Comparison of ENCODE assay signal across 8 mouse cellular contexts in the genomic region with DNA sequence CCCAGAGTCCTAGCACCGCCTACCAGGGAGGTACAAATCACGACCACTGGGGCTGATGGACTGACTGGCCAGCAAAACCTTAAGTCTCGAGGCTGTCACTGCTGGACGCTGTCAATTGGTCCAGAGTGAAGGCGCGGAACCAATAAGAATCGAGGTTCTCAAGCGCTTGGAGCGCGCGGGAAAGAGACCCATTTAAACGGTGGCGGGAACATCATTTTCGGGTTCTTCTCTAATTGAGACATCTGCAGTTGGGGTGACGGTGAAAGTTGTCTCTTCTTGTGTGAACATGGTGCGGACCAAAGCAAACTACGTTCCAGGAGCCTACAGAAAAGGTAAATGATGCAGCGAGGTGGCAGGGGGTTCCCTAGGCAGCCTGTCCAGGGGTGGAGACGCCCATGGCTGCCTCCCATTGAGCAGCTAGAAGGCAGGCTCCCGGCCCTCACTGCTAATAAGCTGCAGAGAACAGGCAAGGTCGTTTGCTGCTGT. TPM values are rescaled to one million over a fixed set of nuclear protein-coding genes. Genes with fewer than 3 reads are reported as not detected.
A peak's percentile ranks its signal among the peaks of the same experiment; 100 is the strongest.
DNase-seq lines count a peak whose midpoint lies in the region; ATAC-seq and TF ChIP-seq lines count a peak whose summit lies in the region.

TSS of gene Pclaf (plus strand) at position 95 of the 486 bp plus-strand sequence.

- peak; percentile 17; the same call in 1 of the 2 replicates for TF ChIP-seq CTCF in heart, adult 2 months (IDR thresholded peaks at IDR 0.05)

- no peaks in the 10 kb centered on the region for H3K27me3 ChIP-seq in embryonic facial prominence, embryonic 13.5 days
- no peaks in the 10 kb centered on the region for H3K27me3 ChIP-seq in heart, adult 2 months (ENCODE audit: control insufficient read depth, insufficient read depth, low read length)
- no peaks in the 10 kb centered on the region for H3K27me3 ChIP-seq in liver, embryonic 12.5 days (replicated peaks)
- no peaks in the 10 kb centered on the region for H3K27me3 ChIP-seq in stomach, embryonic 14.5 days (ENCODE audit: control insufficient read depth, insufficient read depth, low read length)

- no peak for TF ChIP-seq POLR2A in heart, adult 2 months (IDR thresholded peaks at IDR 0.05; ENCODE audit: insufficient read depth, low read depth, low read length)

- H3K9me3 ChIP-seq in embryonic facial prominence, embryonic 13.5 days = no peaks in the 10 kb centered on the region
- H3K9me3 ChIP-seq in liver, embryonic 12.5 days (replicated peaks) = no peaks in the 10 kb centered on the region
- H3K9me3 ChIP-seq in stomach, embryonic 14.5 days (ENCODE audit: control insufficient read depth, low read depth, low read length) = no peaks in the 10 kb centered on the region

- peaks cover 21% of the 10 kb centered on the region for H3K4me1 ChIP-seq in embryonic facial prominence, embryonic 13.5 days
- H3K4me1 ChIP-seq in heart, adult 2 months (ENCODE audit: control insufficient read depth, insufficient read depth, low read length) = no peaks in the 10 kb centered on the region
- H3K4me1 ChIP-seq in liver, embryonic 12.5 days = peaks cover 21% of the 10 kb centered on the region
- 0 out of 2 replicates have a peak, but pooled peaks cover 5% of the 10 kb centered on the region for H3K4me1 ChIP-seq in stomach, embryonic 14.5 days (ENCODE audit: control insufficient read depth, insufficient read depth, low read length)

- TF ChIP-seq EP300 in heart, adult 2 months (IDR thresholded peaks at IDR 0.05; ENCODE audit: insufficient read depth, low read depth, low read length) = no peak

- peak within 1 kb of the TSS; percentile 67 for H3K4me3 ChIP-seq in embryonic facial prominence, embryonic 13.5 days
- peak within 1 kb of the TSS; percentile 25 for H3K4me3 ChIP-seq in heart, adult 2 months
- peak within 1 kb of the TSS; percentile 77 for H3K4me3 ChIP-seq in liver, embryonic 12.5 days
- peak within 1 kb of the TSS; percentile 75 for H3K4me3 ChIP-seq in stomach, embryonic 14.5 days (ENCODE audit: low read depth, low read length)

- H3K36me3 ChIP-seq in embryonic facial prominence, embryonic 13.5 days = peaks cover 19% of the 10 kb centered on the region
- no peaks in the 10 kb centered on the region for H3K36me3 ChIP-seq in heart, adult 2 months (ENCODE audit: control insufficient read depth, insufficient read depth, low read length)
- H3K36me3 ChIP-seq in liver, embryonic 12.5 days = peaks cover 29% of the 10 kb centered on the region
- peaks cover 4% of the 10 kb centered on the region; the same call in 1 of the 2 replicates for H3K36me3 ChIP-seq in stomach, embryonic 14.5 days (ENCODE audit: control insufficient read depth, insufficient read depth, low read length)

- intact Hi-C loops in heart, adult 2 months (cut with DNase I) = no loop called here

- WGBS in embryonic facial prominence, embryonic 13.5 days = under 1% methylated on average over 21 of the region's 21 CpGs
- under 1% methylated on average over 21 of the region's 21 CpGs for WGBS in heart, adult 2 months
- under 1% methylated on average over 21 of the region's 21 CpGs for WGBS in liver, embryonic 12.5 days (ENCODE audit: insufficient replicate concordance)
- WGBS in stomach, embryonic 14.5 days = under 1% methylated on average over 21 of the region's 21 CpGs

- H3K4me2 ChIP-seq in embryonic facial prominence, embryonic 13.5 days = peak within 1 kb of the TSS; percentile 91
- H3K4me2 ChIP-seq in liver, embryonic 12.5 days = peak within 1 kb of the TSS; percentile 81
- peak within 1 kb of the TSS; percentile 84 for H3K4me2 ChIP-seq in stomach, embryonic 14.5 days (replicated peaks; ENCODE audit: low read depth, low read length)

- peak within 1 kb of the TSS; percentile 44 for H3K27ac ChIP-seq in embryonic facial prominence, embryonic 13.5 days
- H3K27ac ChIP-seq in heart, adult 2 months = no peak within 1 kb of the TSS
- peak within 1 kb of the TSS; percentile 78 for H3K27ac ChIP-seq in liver, embryonic 12.5 days
- H3K27ac ChIP-seq in stomach, embryonic 14.5 days (ENCODE audit: low read length) = peak within 1 kb of the TSS; percentile 71; the same call in 1 of the 2 replicates

- peak within 1 kb of the TSS; percentile 77 for H3K9ac ChIP-seq in embryonic facial prominence, embryonic 13.5 days
- H3K9ac ChIP-seq in heart, adult 2 months (ENCODE audit: low read depth, low read length) = no peak within 1 kb of the TSS
- peak within 1 kb of the TSS; percentile 84 for H3K9ac ChIP-seq in liver, embryonic 12.5 days
- H3K9ac ChIP-seq in stomach, embryonic 14.5 days (replicated peaks; ENCODE audit: low read depth, low read length) = peak within 1 kb of the TSS; percentile 67

- H3K79me2 ChIP-seq in heart, adult 2 months (replicated peaks; ENCODE audit: control insufficient read depth, insufficient read depth, low read length) = no peaks in the 10 kb centered on the region

- ATAC-seq in embryonic facial prominence, embryonic 13.5 days (ENCODE audit: insufficient number of reproducible peaks, insufficient read depth, low FRiP score, low TSS enrichment, low read depth) = peak; percentile 93
- peak; percentile 93 for ATAC-seq in liver, embryonic 12.5 days
- peak; percentile 97 for ATAC-seq in stomach, embryonic 14.5 days (ENCODE audit: insufficient number of reproducible peaks, insufficient read depth, low FRiP score, low read depth)

- DNase-seq in cerebellum, postnatal 14 days = peak; percentile 65
- DNase-seq in cerebellum, adult 9-11 months = no peak
- DNase-seq in heart, adult 2 months = peak; percentile 59 to 74
- peak; percentile 71 to 74 for DNase-seq in kidney, adult 8-10 months
- peak; percentile 76 for DNase-seq in naive thymus-derived CD4-positive, alpha-beta T cell, adult 2 months (ENCODE audit: low read depth)

RNA-seq across cellular contexts. Expression of gene Pclaf, which starts in this region (rescaled TPM):
- 218 and 232 TPM in 2 replicates for polyA plus RNA-seq in embryonic facial prominence, embryonic 13.5 days (2015; fragmentation: Nextera tagmentation; extraction: Ambion mirVana)
- total RNA-seq in heart, adult 2 months (2021) = under 1 TPM; 0.26 to 0.32 TPM
- 0.20 and 0.26 TPM in 2 replicates for polyA plus RNA-seq in heart, adult 2 months (2012; rRNA removed)
- 126 TPM in 2 replicates for polyA plus RNA-seq in liver, embryonic 12.5 days (2016; fragmentation: Nextera tagmentation; extraction: Ambion mirVana)
- 176 and 179 TPM in 2 replicates for polyA plus RNA-seq in stomach, embryonic 14.5 days (2014; fragmentation: Nextera tagmentation; extraction: Ambion mirVana)

Comparison
In these comparisons a context has a peak if more than half of its experiments do, and no peak if none do; other contexts are left out.
1. RNA of gene Pclaf (polyA plus RNA-seq): 218 to 232 TPM in embryonic facial prominence, embryonic 13.5 days, 176 to 179 TPM in stomach, embryonic 14.5 days and 126 TPM in liver, embryonic 12.5 days; 0.20 to 0.26 TPM in heart, adult 2 months; every median in the first group is over 100 times any median in the second.
2. Peak in DNase-seq and H3K4me3 ChIP-seq in heart, adult 2 months; RNA of the gene not detected or under 1 TPM.
3. H3K4me3 ChIP-seq: peak in every context shown above with its lines; median percentile 77 in liver, embryonic 12.5 days; 75 in stomach, embryonic 14.5 days; 67 in embryonic facial prominence, embryonic 13.5 days; 25 in heart, adult 2 months.
4. Peak in every context shown above with its lines, with median percentiles within 50 percentile points of each other: ATAC-seq and H3K4me2 ChIP-seq.